Mouse (Mus musculus) layer of hippocampus, adult 9-10 months (tissue): ENCODE measurements at regions not wholly inside any gene's neighbourhood (a gene's known extent, or its start where the extent isn't known, plus 50 kb on each side); places are given as distances from the start of the nearest gene placed in this dataset.

Experiments used
- DNase-seq: peaks from one replicate; pipeline ENCODE4 v3.0.0; 2022; ENCODE audit warnings: low spot score

DNA sequence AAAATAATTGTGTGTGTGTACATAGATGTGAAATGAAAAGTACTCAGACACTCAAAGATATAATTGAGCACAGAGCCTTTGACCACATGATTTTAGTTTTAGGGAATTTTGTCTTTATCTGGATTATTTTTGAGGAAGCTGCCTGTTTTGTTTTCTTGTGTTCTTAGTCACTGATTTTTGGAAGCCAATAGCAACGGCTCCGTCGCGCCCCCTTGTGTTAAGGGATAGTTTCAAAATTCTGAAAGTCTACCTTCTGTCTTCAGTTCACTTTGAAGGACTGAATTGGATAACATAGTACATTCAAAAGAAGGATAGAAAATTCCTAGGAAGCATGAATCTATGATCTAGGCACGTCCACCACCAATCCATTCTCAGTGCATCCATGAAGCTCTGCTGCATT is 185.8 kb upstream of the Sash1 start:
- DNase-seq: no peak

GRCm38 (mm10) chr10:9069608-9070190 is 183.8 kb upstream of the Sash1 start:
- DNase-seq: no peak

DNA sequence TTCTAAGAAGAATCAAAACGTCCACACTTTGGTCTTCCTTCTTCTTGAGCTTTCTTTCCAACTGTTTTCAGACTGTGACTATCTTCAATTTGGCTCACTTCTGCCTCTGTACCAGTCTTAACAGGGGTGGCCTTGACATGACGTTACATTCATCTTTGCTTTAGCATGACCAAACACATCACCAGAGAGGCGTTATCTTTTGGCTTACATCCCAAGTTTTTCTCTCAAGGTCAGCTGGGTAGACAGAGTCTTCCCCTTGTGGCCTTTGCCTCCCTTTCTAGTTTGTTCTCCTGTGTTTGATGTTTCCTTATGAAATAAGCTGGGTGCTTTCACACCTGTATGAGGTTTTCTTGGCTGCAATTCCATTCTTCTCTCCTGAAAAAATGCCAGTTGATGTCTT is 180.7 kb upstream of the Sash1 start:
- DNase-seq: no peak

DNA sequence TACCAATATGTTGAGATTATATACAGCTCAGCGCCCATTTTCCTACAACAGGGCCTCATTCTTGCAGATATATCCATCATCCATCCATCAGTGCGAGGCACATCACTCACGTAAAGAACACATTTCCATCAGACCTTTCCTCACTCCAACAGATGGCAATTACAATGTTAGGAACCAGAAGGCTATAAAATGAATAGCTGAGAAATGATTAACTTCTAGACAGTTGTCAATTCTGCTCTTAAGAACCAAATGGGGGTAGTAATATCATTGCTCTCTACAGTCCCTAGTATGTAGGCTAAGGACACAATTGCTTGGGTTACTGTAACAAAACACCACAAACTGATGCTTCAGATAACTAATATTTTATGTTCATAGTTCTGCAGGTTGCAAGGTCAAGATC is 176.1 kb upstream of the Sash1 start:
- no peak for DNase-seq

- DNase-seq: no peak
Observed at GRCm38 (mm10) chr10:9055274-9055673, 169.4 kb upstream of the Sash1 start.

- DNase-seq: peak; percentile 35
Observed at GRCm38 (mm10) chr10:9053371-9053770, 167.5 kb upstream of the Sash1 start.

DNA sequence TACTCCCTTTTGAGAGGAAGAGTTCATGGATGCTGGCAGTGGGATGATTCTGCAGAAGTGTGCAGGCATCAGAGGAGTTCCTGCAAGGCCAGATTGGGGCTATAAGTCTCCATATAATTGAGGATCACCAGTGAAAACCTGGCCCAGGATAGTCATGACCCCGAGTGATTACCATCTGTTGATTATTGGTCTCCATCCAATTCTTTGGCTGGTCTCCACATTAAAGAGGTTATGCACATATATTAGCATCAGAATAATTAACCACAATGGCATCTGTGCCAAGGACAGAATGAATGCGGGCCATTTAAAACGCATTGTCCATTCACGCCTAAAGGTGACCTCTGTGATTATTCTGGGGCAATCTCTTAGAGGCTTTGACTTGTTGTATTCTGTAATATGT is 161.5 kb upstream of the Sash1 start:
- DNase-seq: no peak

GRCm38 (mm10) chr10:9044746-9045370 is 159.0 kb upstream of the Sash1 start:
- DNase-seq: no peak

- DNase-seq: no peak
Observed at GRCm38 (mm10) chr10:9043507-9043906, 157.6 kb upstream of the Sash1 start.

DNA sequence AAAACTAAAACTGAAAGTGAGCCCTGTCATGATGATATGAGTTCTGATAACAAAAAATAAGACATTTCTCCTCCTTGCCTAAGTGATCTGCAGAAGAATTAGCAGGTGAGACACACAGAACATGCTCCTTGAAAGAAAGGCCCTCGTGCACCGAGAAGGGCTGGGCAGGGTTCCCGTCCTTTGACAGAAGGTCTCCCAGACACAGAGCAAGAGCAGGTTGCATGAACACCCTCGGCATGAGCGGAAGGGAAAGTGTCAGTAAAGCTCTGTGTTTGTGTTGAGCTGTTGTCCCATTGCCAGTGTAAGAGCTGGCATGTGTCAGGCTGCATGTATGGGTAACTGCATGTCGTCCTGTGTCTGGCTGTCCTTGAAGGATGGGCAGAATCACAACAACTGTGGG is 144.6 kb upstream of the Sash1 start:
- DNase-seq: no peak

- DNase-seq: no peak
Observed at GRCm38 (mm10) chr10:9029506-9029905, 143.6 kb upstream of the Sash1 start.

DNA sequence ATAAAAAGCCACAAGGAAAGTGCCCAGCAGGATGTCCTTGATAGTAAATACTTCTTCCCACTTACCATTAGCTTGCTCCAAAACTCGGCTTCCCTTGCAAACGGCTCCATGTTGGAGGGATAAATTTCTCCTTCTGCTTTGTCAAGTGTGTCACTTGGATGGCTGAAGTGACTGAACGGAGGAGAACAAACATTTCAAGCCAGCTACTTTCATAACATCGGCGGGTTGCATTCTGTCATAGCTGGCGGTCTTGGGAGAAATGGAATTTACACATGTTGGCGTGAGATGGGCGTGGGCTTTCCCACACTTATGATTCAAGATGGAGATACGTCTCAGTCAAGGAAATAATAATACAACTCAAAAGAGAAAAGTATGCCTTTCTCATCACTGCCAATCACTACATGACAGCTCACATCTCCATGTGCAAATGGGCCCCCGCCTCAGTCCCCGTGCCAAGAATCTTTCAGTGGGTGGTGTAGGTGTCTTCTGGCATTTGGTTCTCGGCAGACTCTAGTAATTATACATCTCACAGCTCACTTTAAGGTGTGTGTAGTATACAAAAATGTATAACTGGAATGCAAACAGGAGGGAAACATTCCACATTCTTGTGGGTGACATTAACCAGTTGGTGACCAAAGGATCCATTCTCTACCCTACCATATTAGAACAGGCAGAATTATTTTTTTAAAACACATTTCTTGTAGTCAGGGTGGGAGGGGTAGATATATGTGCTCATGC is 141.4 kb upstream of the Sash1 start:
- no peak for DNase-seq

DNA sequence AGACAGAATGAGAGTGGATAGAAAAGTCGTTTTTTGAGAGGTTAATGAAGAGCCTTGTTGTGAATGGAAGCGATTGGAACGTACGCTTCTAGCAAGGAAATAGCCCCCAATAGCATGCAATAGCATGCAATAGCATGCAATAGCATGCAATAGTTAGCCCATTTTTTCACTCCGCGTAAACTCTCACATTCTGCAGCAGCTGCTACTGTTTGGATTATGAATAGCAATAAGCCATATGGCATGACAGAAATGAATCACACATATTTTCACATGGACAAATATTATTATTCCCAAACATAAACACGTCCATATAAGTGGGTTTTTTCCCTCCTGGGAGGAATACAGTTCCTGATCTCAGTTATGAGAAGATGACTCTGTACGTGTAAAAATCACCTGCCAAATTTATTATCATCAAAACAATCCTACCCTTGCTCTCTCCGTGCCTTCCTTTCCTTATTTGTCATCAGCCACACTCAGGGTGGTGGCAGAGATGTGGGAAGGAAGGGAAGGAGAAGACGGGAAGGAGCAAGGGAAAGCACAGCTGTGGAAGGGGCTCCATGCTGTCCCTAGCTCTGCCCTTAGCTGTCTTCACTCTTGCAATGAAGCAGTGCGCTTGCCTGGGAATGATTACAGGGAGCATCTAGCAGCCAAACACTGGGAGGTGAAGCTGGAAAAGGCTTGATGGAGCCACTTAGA is 129.1 kb upstream of the Sash1 start:
- peak; percentile 29 for DNase-seq

- no peak for DNase-seq
Observed at GRCm38 (mm10) chr10:9013549-9013925, 127.7 kb upstream of the Sash1 start.

DNA sequence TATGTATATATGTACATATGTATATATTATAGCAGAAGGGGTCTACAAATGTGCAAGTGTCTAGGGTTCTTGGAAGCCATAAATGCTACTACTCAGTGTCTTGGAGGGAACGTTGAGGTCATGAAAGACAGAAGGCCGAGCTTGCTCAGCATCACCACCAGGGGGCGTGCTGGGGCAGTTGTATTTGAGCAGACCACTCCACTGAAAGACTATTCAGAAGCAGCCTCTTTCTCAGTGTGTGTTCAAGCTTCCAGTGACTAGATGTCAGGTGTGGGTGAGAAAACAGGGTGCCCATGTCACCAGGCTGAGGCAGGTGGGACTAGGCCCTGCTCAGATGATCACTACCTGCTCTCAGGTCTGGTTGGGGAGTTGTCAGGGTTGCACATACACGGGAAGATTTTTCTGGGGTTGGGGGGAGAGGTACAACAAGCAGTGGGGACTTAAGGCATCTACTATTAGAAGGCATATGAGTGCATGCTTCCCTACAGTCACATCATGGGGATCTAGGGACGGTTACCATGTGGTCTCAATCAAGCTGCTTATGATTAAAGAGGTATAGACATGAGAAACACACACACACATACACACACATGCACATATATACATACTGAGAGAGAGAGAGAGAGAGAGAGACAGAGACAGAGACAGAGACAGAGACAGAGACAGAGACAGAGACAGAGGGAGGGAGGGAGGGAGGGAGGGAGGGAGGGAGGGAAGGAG is 127.1 kb upstream of the Sash1 start:
- DNase-seq: peak; percentile 45

- no peak for DNase-seq
Observed at GRCm38 (mm10) chr10:9011906-9012305, 126.0 kb upstream of the Sash1 start.

DNA sequence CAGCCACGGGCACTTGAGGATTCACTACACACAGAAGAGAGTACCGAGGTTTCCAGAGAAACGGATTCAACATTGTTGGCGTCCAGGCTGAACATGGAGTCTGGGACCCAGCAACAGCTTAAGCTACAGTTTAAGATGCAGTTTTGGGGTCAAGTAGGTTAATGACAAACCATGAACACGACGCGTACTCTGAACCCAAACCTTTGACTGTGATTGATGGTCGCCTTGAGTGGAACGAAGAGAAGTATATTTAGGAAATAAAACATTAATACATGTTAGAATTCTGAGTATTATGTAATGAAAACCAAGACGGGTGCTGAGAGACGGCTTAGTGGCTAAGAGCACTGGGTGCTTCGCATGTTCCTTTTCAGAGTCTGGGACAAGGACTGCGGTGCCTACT is 124.3 kb upstream of the Sash1 start:
- DNase-seq: no peak

- DNase-seq: no peak
Observed at GRCm38 (mm10) chr10:9005140-9005909, 119.5 kb upstream of the Sash1 start.

DNA sequence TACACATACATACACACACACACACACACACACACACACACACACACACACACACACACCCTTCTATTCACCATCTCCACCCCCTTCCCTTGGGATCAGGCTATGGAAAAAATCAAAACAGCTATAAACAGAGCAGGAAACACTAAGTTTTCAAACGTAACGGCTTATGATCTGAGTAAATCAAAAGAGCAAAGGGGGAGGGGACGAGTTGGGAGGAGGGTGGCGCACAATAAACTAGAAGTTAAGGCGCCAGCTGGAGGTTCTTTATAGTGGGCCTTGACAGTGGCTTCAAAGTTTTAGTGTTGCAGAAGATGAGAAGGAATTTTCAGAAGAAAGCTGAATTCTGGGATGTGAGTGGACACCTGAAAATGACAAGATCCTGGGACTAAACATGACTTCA is 116.4 kb upstream of the Sash1 start:
- DNase-seq: no peak

DNA sequence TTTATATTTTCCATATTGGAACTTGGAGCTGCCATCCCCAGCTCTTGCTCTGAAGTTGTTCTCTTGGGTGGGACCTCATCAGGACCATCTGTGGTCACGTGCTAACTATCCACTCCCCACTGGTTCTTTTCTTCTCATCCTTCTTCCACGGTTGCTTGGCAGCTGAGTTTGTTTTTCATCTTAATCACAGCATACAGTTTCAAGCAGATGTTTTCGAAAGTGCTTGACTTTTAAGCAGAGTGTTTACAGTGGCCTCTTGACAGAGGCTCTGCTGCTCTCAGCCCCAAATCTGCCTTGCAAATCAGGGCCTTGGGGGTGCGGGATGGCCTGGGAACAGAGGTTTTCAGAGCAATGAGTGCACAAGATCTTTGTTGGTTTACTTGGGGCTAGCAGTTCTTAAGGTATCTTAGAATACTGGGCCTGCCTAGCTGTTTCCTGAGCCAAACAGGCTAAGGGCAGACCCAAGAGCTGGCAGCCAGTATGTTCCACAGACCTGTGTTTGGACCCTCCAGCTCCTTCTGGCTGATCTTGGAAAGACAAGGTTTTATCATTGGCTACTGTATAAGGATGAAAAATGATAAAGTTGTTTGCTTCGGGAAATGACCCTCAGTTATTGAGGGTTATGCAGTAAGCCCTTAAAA is 113.0 kb upstream of the Sash1 start:
- no peak for DNase-seq

DNA sequence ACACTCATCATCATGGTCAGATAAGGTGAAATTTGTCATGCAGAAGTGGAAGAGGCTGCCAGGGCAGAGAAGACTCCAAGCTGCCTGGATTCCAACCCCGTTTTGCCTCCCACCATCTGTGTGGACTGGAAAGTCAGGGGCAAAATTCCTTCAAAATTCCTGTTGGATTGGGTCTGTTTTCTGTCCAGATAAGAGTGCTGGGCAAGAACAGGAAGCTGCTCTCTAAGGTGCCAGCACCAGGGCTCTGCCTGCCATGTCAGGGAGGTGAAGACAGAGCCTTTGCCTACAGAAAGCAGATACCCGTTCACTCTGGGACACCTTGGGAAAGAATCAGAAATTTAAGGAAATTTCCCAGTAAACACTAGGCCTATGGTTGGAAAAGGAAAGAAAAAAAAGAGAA is 112.5 kb upstream of the Sash1 start:
- no peak for DNase-seq
